Mouse (Mus musculus): ENCODE data around the gene Amy2a2.
"Not testable (repeated sequence)": the region's sequence is repeated elsewhere in the genome, so short reads cannot be mapped to it uniquely, and the experiment has no call there.

The Amy2a2 gene

DNA sequence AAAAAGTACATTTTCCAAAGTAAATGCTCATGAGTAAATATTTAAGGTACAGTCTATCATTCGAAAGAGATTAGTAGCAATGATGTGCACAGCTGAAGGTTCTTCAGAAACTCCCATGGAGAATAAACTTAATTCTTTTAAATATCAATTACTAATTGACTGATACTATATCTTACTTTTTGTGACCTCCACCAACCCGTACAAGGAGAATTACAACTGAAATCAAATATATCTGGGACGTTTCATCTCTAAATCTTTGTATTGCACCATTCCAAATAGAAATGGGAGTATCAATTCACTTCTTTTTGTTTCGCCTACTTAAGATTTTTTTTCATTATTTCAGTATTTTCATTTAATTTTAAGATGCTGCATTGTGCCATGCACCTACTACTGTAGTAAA, at the start of gene Amy2a2:
Gene Amy2a2 (minus strand): TSS at position 101 of the 400 bp plus-strand sequence.
- DNase-seq (ENCODE audit: low read depth, low spot score) = not testable (repeated sequence)

DNA sequence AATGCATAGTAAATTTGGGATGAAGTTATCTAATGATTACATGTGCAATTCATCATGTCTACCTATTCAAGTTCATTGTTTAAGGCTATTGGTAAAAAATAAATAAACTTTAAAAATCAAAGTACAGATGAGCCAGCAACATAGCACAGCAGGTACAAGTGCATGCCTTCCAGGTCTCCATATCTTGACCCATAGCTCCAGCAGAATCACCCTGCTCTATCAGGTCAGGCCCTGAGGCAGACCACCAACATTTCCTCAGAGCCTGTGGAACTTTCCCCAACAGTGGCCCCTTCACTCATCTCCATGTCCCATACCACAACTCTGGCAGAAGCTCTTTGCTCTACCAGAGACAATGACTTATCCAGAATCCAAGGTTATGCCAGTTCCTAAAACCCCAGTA, 11.0 kb downstream of the Amy2a2 start:
- not testable (repeated sequence) for DNase-seq (ENCODE audit: low read depth, low spot score)

DNA sequence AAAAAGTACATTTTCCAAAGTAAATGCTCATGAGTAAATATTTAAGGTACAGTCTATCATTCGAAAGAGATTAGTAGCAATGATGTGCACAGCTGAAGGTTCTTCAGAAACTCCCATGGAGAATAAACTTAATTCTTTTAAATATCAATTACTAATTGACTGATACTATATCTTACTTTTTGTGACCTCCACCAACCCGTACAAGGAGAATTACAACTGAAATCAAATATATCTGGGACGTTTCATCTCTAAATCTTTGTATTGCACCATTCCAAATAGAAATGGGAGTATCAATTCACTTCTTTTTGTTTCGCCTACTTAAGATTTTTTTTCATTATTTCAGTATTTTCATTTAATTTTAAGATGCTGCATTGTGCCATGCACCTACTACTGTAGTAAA, 32.5 kb downstream of the Amy2a2 start, which contains the start of gene Amy2a3:
Gene Amy2a3 (minus strand): TSS at position 101 of the 400 bp plus-strand sequence.
- DNase-seq (ENCODE audit: low read depth, low spot score) = not testable (repeated sequence)

DNA sequence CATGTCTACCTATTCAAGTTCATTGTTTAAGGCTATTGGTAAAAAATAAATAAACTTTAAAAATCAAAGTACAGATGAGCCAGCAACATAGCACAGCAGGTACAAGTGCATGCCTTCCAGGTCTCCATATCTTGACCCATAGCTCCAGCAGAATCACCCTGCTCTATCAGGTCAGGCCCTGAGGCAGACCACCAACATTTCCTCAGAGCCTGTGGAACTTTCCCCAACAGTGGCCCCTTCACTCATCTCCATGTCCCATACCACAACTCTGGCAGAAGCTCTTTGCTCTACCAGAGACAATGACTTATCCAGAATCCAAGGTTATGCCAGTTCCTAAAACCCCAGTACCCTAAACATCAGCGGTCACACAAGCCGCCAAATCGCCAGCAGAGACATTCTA, 43.5 kb downstream of the Amy2a2 start:
- not testable (repeated sequence) for DNase-seq (ENCODE audit: low read depth, low spot score)

Measured in brain, adult 2 months (tissue).